Mouse (Mus musculus): ENCODE measurements around the gene Macrod2. TPM values are rescaled to one million over a fixed set of nuclear protein-coding genes. Genes with fewer than 3 reads are reported as not detected.

Gene Macrod2
- polyA plus RNA-seq, 1 experiment from 2014 or later: 38.0 TPM

GRCm38 (mm10) chr2:141911831-141912447 lies 1516.8 kb downstream of the Macrod2 start:
- Histone ChIP-seq H3K4me3 (no peak overlapping the region), H3K4me1 (replicated peaks) (no peaks in the 10 kb centered on the region), H3K9me3 (no peaks in the 10 kb centered on the region), H3K27me3 (ENCODE audit: insufficient read depth, poor library complexity, severe bottlenecking) (no peaks in the 10 kb centered on the region), H3K27ac (no peak overlapping the region), H3K36me3 (no peaks in the 10 kb centered on the region)
- DNase-seq (ENCODE audit: low spot score): no peak
- WGBS: 82% methylated on average over 6 of the region's 6 CpGs

GRCm38 (mm10) chr2:141913486-141913885 lies 1518.4 kb downstream of the Macrod2 start:
- no peaks in the 10 kb centered on the region for H3K9me3 ChIP-seq
- no peak overlapping the region for H3K27ac ChIP-seq
- no peak overlapping the region for H3K4me3 ChIP-seq
- no peaks in the 10 kb centered on the region for H3K4me1 ChIP-seq (replicated peaks)
- no peak for DNase-seq (ENCODE audit: low spot score)
- no peaks in the 10 kb centered on the region for H3K36me3 ChIP-seq
- 79% methylated on average over 3 of the region's 3 CpGs for WGBS
- no peaks in the 10 kb centered on the region for H3K27me3 ChIP-seq (ENCODE audit: insufficient read depth, poor library complexity, severe bottlenecking)

- no peaks in the 10 kb centered on the region for H3K27me3 ChIP-seq (ENCODE audit: insufficient read depth, poor library complexity, severe bottlenecking)
- no peaks in the 10 kb centered on the region for H3K36me3 ChIP-seq
- no peak for DNase-seq (ENCODE audit: low spot score)
- 84% methylated on average over 6 of the region's 6 CpGs for WGBS
- H3K4me3 ChIP-seq: no peak overlapping the region
- no peak overlapping the region for H3K27ac ChIP-seq
- no peaks in the 10 kb centered on the region for H3K9me3 ChIP-seq
- H3K4me1 ChIP-seq (replicated peaks): no peaks in the 10 kb centered on the region
Measured at GRCm38 (mm10) chr2:141913894-141914293, 1518.8 kb downstream of the Macrod2 start.

- no peak for DNase-seq (ENCODE audit: low spot score)
- Histone ChIP-seq H3K9me3 (no peaks in the 10 kb centered on the region), H3K4me3 (no peak overlapping the region), H3K4me1 (replicated peaks) (no peaks in the 10 kb centered on the region), H3K27ac (no peak overlapping the region), H3K27me3 (ENCODE audit: insufficient read depth, poor library complexity, severe bottlenecking) (no peaks in the 10 kb centered on the region), H3K36me3 (no peaks in the 10 kb centered on the region)
- 85% methylated on average over 2 of the region's 2 CpGs for WGBS
Measured at GRCm38 (mm10) chr2:141920377-141920992, 1525.4 kb downstream of the Macrod2 start.

- WGBS: 81% methylated on average over 2 of the region's 2 CpGs
- DNase-seq (ENCODE audit: low spot score): no peak
- H3K4me1 ChIP-seq (replicated peaks): no peaks in the 10 kb centered on the region
- no peaks in the 10 kb centered on the region for H3K9me3 ChIP-seq
- no peaks in the 10 kb centered on the region for H3K27me3 ChIP-seq (ENCODE audit: insufficient read depth, poor library complexity, severe bottlenecking)
- no peak overlapping the region for H3K4me3 ChIP-seq
- H3K27ac ChIP-seq: no peak overlapping the region
- H3K36me3 ChIP-seq: no peaks in the 10 kb centered on the region
Measured at GRCm38 (mm10) chr2:141935130-141935529, 1540.0 kb downstream of the Macrod2 start.

GRCm38 (mm10) chr2:141954795-141955194 lies 1559.7 kb downstream of the Macrod2 start:
- no peaks in the 10 kb centered on the region for H3K27me3 ChIP-seq (ENCODE audit: insufficient read depth, poor library complexity, severe bottlenecking)
- H3K27ac ChIP-seq: peak overlapping the region; percentile 62
- no peak for DNase-seq (ENCODE audit: low spot score)

GRCm38 (mm10) chr2:141955197-141955596 lies 1560.1 kb downstream of the Macrod2 start:
- DNase-seq (ENCODE audit: low spot score): peak; percentile 23
- WGBS: 15% methylated on average over 3 of the region's 3 CpGs
- no peaks in the 10 kb centered on the region for H3K36me3 ChIP-seq
- no peaks in the 10 kb centered on the region for H3K9me3 ChIP-seq
- H3K4me1 ChIP-seq (replicated peaks): peaks cover 17% of the 10 kb centered on the region
- no peaks in the 10 kb centered on the region for H3K27me3 ChIP-seq (ENCODE audit: insufficient read depth, poor library complexity, severe bottlenecking)
- no peak overlapping the region for H3K4me3 ChIP-seq
- H3K27ac ChIP-seq: peak overlapping the region; percentile 62

More at GRCm38 (mm10) chr2:141954795-141955194, 1559.7 kb downstream of the Macrod2 start:
- no peaks in the 10 kb centered on the region for H3K9me3 ChIP-seq
- no peaks in the 10 kb centered on the region for H3K36me3 ChIP-seq
- peaks cover 17% of the 10 kb centered on the region for H3K4me1 ChIP-seq (replicated peaks)
- no peak overlapping the region for H3K4me3 ChIP-seq
- WGBS: 60% methylated on average over 1 of the region's 1 CpGs

GRCm38 (mm10) chr2:141962868-141963267 lies 1567.8 kb downstream of the Macrod2 start:
- no peaks in the 10 kb centered on the region for H3K36me3 ChIP-seq
- no peak overlapping the region for H3K4me3 ChIP-seq
- H3K4me1 ChIP-seq (replicated peaks): no peaks in the 10 kb centered on the region
- DNase-seq (ENCODE audit: low spot score): no peak
- H3K9me3 ChIP-seq: no peaks in the 10 kb centered on the region
- no peak overlapping the region for H3K27ac ChIP-seq
- WGBS: 77% methylated on average over 1 of the region's 1 CpGs
- no peaks in the 10 kb centered on the region for H3K27me3 ChIP-seq (ENCODE audit: insufficient read depth, poor library complexity, severe bottlenecking)

- Histone ChIP-seq H3K4me1 (replicated peaks) (no peaks in the 10 kb centered on the region), H3K4me3 (no peak overlapping the region), H3K27me3 (ENCODE audit: insufficient read depth, poor library complexity, severe bottlenecking) (no peaks in the 10 kb centered on the region), H3K36me3 (no peaks in the 10 kb centered on the region), H3K9me3 (no peaks in the 10 kb centered on the region), H3K27ac (no peak overlapping the region)
- WGBS: 92% methylated on average over 7 of the region's 7 CpGs
- no peak for DNase-seq (ENCODE audit: low spot score)
Measured at GRCm38 (mm10) chr2:141983664-141984395, 1588.7 kb downstream of the Macrod2 start.

GRCm38 (mm10) chr2:141998901-141999300 lies 1603.8 kb downstream of the Macrod2 start:
- no peaks in the 10 kb centered on the region for H3K27me3 ChIP-seq (ENCODE audit: insufficient read depth, poor library complexity, severe bottlenecking)
- H3K4me3 ChIP-seq: no peak overlapping the region
- no peaks in the 10 kb centered on the region for H3K36me3 ChIP-seq
- no peak for DNase-seq (ENCODE audit: low spot score)
- H3K27ac ChIP-seq: no peak overlapping the region
- no peaks in the 10 kb centered on the region for H3K4me1 ChIP-seq (replicated peaks)
- 83% methylated on average over 6 of the region's 6 CpGs for WGBS
- H3K9me3 ChIP-seq: no peaks in the 10 kb centered on the region

- no peaks in the 10 kb centered on the region for H3K36me3 ChIP-seq
- no peaks in the 10 kb centered on the region for H3K9me3 ChIP-seq
- no peak overlapping the region for H3K27ac ChIP-seq
- no peak overlapping the region for H3K4me3 ChIP-seq
- no peaks in the 10 kb centered on the region for H3K27me3 ChIP-seq (ENCODE audit: insufficient read depth, poor library complexity, severe bottlenecking)
- DNase-seq (ENCODE audit: low spot score): no peak
- WGBS: 78% methylated on average over 4 of the region's 4 CpGs
- H3K4me1 ChIP-seq (replicated peaks): no peaks in the 10 kb centered on the region; the same call in 1 of the 2 replicates
Measured at GRCm38 (mm10) chr2:142024534-142025155, 1629.5 kb downstream of the Macrod2 start.

GRCm38 (mm10) chr2:142026721-142027120 lies 1631.6 kb downstream of the Macrod2 start:
- Histone ChIP-seq H3K4me3 (no peak overlapping the region), H3K36me3 (no peaks in the 10 kb centered on the region), H3K9me3 (no peaks in the 10 kb centered on the region), H3K27ac (no peak overlapping the region), H3K4me1 (replicated peaks) (peaks cover 8% of the 10 kb centered on the region; the same call in 1 of the 2 replicates), H3K27me3 (ENCODE audit: insufficient read depth, poor library complexity, severe bottlenecking) (no peaks in the 10 kb centered on the region)
- DNase-seq (ENCODE audit: low spot score): no peak

All from hindbrain, embryonic 10.5 days (tissue).